Mouse (Mus musculus): ENCODE measurements around the gene Syt16.

Gene Syt16

DNA sequence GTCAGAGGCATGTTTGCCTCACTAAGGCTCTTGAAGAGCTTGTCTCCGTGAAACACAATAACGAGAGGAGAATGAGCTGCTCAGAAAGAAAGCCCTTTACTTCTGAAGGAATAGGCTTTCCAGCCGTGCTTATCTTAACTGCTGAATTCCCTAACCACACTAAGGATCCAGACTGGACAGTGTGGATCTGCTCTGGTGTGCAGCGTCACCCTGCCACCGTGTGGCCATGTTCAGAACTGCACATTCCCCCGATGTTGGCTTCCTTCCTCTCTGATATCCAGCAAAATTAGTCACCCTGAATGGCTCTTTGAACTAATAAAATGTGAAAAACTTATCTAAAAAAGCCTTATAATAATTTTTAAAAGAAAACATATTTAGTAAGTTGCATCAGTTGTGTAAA lies 16.3 kb downstream of the Syt16 start:
- peak; percentile 83 for DNase-seq (ENCODE audit: low spot score)

DNA sequence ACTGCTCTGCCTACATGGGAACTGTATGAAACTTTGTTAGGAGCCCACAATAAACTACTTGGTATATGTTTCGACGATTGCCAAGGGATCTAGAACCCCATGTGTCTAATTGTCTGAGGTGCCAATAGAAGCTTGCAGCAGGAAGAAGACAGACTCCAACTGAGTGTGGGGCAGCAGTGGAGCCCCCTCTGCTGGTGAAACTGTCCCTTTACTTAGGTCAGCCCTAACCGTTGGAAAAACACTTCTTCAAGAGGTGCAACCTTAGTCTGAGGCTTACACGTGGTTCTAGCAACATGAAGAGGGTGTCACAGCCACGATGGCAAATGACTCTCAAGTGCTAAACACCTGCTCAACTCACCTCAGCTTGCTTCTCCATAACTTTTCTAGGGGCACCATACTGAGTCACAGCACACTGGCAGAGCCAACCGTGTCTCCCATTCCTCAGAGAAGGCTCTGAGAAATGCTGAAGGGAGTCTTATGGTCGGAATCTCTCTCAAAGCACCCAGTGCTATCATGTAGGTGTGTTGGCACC lies 17.3 kb downstream of the Syt16 start:
- peak; percentile 40 for DNase-seq (ENCODE audit: low spot score)

DNA sequence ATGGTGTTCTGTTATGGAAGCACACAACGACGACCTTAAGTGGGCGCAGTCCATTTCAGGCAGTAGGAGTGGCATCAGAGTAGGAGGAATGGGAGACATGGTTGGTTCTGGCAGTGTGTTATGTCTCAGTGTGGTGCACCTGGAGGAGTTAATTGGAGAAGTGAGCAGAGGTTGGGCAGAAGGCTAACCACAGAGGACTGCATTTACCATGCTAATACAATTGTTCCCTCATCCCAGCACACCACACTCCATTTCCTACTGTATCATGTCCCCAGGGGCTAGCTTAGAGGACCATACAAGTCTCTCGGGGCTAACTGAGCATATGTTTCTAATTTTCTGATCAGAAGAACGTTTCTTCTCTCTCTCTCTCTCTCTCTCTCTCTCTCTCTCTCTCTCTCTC lies 18.0 kb downstream of the Syt16 start:
- DNase-seq (ENCODE audit: low spot score), result no peak

DNA sequence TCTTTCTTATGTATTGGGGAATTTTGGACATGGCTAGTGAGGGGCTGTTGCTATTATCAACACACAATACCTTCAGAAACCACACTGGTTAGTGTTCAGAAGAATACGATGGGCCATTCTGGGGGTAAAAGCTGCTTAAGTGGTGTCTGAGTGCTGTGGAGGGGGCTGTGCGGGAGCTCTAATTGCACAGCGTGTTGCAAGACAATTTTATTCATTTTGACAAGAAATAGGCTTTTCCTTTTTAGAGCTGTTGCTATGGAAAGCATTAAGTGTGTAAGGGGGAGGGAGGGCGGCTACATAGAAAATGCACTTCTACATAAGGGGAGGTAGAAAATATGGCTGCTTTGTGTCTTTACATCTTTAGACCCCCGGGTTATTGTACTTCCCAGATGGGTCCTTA lies 25.8 kb downstream of the Syt16 start:
- DNase-seq (ENCODE audit: low spot score), result no peak

DNA sequence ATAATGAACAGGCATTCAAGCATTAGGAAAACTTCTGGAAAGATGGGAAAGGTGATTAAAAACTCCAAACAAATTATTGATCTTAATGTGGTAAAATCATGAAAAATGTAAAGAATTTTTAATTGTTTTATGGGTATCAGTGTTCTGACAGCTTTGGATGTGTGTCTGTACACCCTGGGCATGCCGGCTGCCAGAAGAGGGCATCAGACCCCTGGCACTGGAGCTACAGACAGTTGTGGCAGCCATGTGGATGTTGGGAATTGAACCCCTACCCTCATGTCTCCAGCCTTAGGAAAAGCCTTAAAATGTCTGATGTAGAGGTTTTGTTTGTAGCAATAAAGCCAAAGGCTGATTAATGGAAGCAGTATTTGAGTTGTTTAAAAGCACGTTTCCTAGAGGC lies 27.5 kb downstream of the Syt16 start:
- DNase-seq (ENCODE audit: low spot score), result no peak

DNA sequence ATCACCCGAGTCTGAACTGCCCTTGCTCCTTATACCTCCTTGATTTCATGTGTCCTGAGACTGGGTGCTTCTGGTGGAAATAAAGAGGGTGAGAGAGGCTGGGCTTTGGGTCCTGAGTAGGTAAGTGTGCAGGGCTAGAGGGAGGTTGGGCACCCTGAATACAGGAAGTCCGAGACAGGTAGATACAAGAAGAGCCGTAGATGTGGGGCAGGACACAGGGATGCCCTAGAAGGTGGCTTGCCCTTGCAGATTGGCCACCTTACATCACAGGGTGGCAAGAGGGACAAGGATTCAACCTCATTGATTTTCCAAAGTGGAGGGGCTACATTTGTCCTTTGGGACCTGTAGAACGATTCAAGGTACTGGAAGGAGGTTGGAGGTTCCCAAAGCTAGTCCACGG lies 45.8 kb downstream of the Syt16 start:
- no peak for DNase-seq (ENCODE audit: low spot score)

DNA sequence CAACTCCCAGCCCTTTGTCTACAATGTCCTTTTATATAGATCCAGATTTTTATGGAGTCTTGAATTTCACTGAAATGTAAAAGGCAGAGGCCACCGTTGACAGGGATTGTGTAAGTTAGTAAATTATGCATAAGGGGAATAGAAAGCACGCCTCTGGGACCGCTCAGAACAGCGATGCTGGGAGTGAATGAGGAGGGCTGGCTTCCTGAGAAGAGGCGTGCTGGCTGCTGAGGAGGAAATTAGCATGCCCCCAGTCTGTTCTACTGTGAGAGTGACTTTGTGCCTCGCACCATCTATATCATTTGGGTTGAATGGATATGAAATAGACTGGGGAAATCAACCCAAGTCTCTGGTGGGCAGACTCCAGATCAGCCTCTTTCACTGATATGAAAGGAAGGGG lies 46.3 kb downstream of the Syt16 start:
- DNase-seq (ENCODE audit: low spot score), result no peak

DNA sequence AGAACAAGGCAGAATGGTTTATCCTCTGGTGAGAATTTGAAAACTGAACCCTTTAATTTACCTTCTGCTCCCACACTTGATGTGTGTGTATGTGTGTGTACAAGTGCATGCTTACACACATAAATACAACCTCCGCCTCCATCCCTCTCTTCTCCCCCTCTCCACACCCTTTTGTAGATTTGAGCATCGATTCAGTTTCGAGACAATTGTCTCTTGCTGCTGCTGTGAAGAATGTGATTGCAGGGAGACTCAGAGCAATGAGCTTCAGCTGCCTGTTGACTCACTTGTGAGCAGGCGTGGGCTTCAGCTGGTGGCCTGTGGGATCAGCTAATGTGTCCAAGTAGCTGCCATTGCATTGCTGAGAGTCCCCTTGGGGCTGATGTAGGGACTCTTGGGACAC lies 46.8 kb downstream of the Syt16 start:
- no peak for DNase-seq (ENCODE audit: low spot score)

DNA sequence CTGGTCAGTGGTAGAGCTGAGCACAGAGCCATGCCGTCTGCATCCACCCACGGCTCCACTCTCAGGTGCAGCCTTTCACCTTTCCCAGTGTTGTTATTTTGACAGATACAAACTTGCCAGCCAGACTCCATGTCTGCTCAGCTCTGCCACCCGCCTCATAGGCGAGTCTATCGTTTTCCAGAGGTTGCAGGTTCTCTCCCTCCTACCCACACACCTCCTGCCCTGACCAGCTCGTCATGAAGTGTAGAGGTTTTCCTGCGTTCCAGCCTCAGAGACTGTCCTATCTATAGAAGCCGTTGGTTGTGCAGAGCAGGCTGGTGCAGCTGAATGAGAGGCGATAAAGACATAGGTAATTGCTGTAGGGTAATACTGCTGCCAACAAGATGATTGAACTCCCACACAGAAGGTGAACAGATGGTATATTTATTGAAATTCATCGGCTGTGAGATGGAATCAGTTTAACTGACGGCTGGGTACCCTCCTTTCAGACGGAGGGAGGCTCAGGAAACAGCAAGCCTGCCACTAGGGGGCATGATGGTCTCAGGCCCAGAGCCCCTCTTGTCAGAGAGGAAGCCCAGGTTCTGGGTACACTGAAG lies 58.0 kb downstream of the Syt16 start:
- peak; percentile 37 for DNase-seq (ENCODE audit: low spot score)

DNA sequence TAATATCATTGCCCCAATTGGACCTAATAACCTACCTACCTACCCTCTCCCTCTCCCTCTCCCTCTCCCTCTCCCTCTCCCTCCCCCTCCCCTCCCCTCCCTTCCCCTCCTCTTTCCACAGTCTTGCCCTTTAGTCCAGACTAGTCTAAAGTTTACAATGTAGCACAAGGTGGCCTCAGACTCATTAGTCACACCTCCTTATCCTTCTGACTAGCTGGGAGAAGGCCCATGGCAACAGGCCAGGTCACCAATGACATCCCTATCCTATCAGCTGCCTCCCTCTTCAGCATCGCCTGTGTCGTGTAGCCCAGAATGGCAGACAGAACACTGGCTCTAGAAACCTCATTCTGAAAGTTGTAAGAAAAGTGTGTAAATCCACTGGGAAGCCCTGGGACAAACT lies 58.7 kb downstream of the Syt16 start:
- no peak for DNase-seq (ENCODE audit: low spot score)

DNA sequence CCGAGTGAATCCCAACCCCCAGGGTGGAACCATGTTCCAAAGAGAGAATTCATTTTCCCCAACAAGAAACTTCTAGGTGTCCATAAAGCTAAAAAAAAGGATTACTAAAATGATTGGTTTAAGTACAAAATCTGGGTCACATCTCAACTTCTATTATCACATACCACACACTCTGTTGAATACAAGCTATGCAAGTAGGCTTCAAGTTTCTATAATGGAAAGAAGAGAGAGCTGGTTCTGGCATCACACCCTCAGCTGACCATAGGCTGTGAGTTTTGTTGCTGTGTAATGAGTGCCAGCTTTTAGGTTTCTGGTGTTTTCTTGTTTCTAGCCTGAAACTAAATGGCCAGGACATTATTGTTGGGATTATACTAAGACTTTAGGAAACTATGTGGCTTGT lies 65.1 kb downstream of the Syt16 start:
- no peak for DNase-seq (ENCODE audit: low spot score)

DNA sequence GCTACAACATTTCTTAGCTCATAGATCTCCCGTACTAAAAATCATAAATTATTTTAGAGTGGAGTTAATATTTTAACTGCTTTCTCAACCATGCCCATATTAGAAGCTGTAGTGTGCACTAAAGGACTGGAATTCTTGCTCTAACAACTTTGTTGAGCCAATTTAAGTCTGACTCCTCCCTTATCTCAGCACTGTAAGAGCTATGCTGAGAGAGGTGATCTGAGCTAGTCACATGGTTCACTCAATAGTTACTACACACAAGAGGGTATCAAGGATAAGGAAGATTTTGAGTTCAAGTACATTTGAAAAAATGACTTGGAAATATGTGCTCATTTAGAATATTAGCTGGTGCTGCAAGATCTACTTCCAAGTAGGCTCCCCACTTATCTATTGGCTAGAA lies 71.5 kb downstream of the Syt16 start:
- no peak for DNase-seq (ENCODE audit: low spot score)

DNA sequence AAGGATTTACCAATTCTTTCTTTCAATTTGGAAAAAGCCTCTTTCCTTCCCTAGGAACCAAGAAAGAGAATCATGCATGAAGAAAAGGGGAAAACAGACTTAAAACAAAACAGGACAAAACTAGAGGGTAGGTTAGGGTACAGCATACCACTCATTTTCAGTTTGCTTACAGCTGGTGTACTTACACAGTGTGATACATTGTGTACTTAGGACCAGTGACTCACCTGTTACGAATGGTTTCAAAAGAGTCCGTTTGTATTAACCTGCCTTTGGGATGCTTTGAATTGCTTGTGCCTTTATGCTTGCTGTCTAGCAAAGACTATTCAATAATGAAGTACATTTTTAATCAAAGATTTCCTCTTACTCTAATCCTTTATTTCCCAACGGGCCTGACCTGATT lies 78.1 kb downstream of the Syt16 start:
- no peak for DNase-seq (ENCODE audit: low spot score)

DNA sequence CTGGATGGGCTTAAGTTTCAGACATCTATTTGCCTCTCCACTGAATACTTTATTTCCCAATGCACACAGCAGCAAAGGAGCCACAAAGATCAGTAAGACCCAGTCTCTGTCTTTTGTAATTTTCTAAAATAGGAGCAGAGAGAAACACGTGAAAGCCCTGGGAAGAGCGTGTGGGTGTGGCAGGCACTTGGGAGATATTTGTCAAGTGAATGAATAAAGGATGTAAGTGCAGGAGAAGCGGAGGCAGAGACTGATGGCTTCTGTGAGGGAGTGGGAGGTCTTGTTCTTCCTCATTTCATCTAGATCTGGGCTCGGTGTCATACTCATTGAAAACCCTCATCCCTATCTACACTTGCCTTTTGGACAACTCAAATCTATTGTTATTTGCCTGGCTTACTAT lies 78.6 kb downstream of the Syt16 start:
- no peak for DNase-seq (ENCODE audit: low spot score)

DNA sequence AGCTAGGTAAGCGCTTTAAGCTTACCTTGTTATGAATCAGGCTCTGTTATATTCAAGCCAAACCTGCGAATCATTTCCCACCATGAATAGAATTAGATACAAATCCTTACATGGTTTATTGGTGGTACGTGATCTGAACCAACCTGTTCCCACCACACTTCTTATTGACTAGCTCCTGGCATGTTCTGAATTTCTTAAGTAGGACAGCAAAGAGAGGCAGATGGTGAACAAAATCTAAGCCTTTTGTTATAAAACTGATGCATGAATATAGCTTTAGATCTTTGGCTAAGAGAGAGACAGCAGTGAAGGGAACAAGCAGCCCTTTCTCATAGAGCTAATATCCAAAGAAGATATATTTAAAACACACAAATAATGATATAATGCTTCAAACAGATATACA lies 83.7 kb downstream of the Syt16 start:
- DNase-seq (ENCODE audit: low spot score), result no peak

DNA sequence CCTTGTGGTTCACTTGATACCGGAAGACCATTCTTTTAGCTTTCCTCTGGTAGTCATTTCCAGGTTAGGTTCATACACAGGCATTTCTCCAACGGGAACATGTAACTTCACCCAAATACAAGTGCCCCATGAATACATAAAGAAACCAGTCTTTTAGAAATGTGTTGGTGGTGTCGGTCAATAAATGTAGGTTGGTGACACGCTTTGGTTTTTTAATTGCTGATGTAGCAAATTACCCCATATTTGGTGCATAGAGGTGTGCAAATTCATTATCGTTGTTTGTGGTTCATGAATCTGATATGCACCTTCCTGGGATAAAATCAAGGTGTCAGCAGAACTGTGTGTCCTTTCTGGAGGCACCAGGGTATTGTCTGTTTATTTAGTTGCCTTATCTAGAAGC lies 86.9 kb downstream of the Syt16 start:
- DNase-seq (ENCODE audit: low spot score), result no peak

DNA sequence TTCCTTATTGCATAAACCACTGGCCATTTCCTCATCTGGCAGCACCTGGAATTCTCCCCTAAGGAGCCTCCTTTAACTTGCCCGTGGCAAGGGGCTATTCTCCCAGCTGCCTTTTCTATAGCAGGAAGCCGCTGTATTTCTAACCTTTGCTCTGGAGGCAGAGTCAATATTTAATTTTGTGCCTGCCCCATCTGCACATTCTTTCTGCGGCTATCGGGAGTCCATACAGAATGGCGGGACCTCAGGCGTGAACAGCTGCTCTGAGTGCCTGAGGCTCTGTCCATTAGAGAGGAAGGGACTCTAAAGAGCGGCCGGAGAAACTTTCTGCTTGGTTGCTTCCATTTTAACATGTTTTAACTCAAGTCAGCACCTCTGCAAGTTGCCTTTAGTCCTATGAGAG lies 89.6 kb downstream of the Syt16 start:
- no peak for DNase-seq (ENCODE audit: low spot score)

DNA sequence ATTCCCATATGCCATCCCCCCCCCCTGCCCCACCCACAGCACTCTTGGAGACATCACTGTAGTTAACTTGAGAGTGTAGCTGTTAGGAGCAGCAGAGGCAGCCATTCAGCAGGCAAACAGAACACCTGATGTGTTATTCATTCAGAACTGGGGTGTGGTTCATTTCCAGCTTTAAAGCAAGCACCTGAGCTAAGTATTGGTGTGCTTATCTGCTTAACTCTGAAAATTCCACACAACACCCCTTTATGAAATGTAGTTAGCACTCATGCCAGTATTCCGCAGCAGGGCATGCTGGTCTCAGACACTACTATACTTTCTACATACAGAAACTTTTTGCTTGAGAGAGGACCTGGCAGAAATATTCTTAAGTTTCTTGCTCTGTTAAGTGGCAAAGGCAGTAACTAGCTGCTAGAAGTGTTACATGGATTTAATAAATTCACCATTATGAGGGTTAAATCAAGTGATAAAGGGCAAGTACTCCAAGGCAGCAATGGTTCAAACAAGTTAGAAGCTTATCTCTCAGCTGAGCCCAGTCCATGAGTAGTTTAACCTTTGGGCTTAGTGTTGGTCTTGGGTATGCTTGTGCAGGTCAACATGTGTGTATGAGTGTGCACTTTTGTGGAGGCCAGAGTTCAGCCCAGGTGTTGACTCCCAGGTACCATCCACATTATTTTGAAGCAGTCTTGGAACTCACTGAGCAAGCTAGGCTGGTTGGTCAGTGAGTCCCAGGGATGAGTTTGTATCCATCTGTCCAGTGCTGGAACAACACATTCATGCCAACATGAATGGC lies 92.1 kb downstream of the Syt16 start:
- no peak for DNase-seq (ENCODE audit: low spot score)

DNA sequence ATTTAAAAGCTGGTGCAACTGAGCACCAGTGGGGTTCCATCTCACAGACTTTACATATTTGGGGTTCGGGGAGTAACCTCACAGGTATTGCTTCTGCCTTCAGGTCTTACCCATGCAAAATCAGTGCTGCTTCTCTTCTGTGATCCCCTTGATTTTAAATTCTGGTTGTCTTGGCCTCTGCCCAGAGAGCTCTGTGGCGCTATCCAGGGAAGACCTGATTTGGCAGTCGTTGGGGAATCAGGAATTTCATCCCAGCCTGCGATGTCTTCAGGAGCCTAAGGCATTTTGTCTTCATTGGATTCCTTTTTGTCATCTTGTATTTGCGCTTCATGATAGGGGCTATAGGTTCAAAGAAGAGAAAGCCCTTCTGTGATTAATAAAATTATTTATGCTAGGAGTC lies 95.1 kb downstream of the Syt16 start:
- DNase-seq (ENCODE audit: low spot score), result no peak

DNA sequence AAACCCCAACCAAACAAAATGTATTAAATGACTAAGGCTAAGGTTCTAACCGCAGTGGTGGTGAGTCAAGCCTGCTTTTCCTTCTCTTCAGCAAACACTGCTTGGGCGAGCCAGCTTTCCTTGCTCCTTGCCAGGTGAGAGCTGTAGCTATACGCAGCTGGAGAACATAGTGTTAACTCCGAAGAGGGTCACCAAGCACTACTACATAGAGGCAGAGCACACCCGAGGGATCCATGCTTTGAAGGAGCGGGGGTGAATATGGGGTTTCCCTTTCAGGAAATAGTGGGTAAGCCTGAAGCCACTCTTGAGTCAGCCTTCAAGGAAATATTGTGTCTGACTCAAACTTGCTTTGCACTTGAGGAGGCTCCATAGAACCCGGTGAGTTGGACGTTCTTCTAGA lies 95.6 kb downstream of the Syt16 start:
- no peak for DNase-seq (ENCODE audit: low spot score)

DNA sequence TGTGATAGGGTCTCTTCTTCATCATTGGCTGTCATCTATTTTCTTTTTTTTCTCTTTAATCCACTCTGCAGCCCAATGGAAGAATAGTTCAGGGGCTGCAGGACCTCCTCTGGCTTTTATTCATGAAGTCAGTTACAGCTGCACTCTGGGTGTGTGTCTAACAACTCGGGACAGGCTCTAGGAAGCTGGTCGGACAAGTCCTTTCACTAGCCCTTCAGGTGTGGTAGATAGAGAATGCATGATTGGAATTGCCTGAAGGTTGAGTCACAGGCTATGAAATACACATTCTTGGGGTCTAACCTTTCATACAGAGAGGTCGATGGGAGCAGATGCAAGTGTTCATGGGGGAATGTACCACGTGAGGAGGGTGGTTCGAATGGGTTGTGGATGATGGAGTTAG lies 97.2 kb downstream of the Syt16 start:
- DNase-seq (ENCODE audit: low spot score), result no peak

DNA sequence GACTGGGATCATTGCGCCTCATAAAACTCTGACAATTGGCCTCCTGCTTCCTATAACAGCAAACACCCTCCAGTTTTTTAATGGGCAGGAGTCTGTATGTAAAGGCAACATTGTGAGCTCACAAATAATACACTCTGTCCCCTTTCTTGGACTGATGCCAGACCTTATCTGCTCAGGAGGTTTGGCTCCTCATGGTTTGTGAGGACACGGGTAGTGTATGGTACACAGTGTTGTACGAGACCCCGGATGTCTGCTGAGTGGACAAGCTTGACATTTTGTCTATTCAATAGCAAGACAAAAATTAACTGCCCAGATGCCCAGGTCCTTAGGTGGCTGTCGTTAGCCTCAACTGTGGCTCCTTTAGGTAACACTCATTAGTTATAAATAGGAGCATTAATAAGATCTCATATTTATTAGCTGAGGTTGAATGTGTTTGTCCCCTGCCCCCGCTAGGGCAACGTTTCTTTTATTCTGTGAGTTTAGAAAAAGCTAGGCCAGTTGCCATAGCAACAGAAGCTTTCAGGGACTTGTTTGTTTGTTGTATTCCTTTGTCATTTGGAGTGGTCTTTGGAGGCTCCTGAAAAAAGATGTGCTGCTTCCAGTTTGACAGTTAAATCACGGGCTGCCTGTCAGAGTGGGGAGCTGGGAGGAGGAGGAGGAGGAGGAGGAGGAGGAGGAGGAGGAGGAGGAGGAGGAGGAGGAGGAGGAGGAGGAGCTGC lies 101.3 kb downstream of the Syt16 start:
- no peak for DNase-seq (ENCODE audit: low spot score)

DNA sequence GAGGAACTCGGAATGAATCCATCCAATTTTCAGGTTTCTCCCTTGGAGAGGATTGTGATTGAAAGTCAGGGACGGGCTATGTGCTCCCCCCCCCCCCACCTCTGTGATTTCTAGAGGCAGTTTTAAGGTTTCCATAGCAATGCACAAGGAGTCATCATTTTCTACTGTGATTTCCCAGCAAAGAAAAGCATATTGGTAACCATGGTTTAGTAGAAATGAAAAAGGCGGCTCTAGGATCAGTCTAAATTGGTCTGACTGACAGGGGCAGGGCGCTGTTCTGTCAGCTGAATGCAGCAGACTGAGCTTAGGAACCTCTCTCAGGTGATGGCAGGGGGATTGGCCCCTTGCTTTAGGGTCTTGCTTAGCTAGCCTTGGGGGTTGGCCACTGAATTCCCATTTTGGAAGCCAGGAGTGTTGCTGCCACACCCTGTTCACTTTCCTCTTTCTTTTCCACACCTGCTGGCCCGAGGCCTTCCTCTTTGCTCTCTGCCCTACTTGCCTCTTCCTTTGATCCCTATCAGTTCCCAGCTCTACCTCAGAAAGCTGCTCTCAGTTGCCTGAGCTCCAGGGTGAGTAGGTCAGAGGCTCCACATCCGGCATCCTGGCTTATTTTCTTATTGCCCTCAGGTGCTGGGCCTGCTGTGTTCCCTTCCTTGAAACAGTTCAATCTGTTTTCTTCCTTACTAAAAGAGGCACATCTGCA lies 108.5 kb downstream of the Syt16 start:
- no peak for DNase-seq (ENCODE audit: low spot score)

All from ovary, postnatal 14 days (tissue).